Mouse (Mus musculus) E14TG2a.4 (cell line): Measurements from ENCODE around the gene Plekhh1.

Experiments used
- H3K27me3 ChIP-seq: 2 replicates; pipeline ENCODE4 v1.6.1; 2014; ENCODE audit warnings: low read length, control low read depth; ENCODE audit not compliant: insufficient read depth
- H3K36me3 ChIP-seq: 2 replicates; pipeline ENCODE4 v1.6.1; 2014; ENCODE audit warnings: low read length, control low read depth; ENCODE audit not compliant: insufficient read depth
- H3K4me1 ChIP-seq: replicated peaks from 2 replicates; pipeline ENCODE4 v1.6.1; 2014; ENCODE audit warnings: low read depth, low read length, control low read depth
- H3K4me3 ChIP-seq: replicated peaks from 2 replicates; pipeline ENCODE4 v1.5.1; 2014; ENCODE audit warnings: mild to moderate bottlenecking, low read length
- H3K9me3 ChIP-seq: 2 replicates; pipeline ENCODE4 v1.6.1; 2014; ENCODE audit warnings: low read length, control low read depth
- CTCF ChIP-seq: conservative IDR thresholded peaks from 2 replicates; pipeline ENCODE4 v1.5.1; 2014; ENCODE audit warnings: low read length
- NANOG ChIP-seq: IDR thresholded peaks from 2 replicates; pipeline ENCODE4 v1.6.1; 2014; ENCODE audit warnings: borderline replicate concordance, low read length, mixed read lengths
- POU5F1 ChIP-seq: IDR thresholded peaks from 2 replicates; pipeline ENCODE4 v1.6.1; 2014; ENCODE audit warnings: low read length, borderline replicate concordance

Gene Plekhh1

DNA sequence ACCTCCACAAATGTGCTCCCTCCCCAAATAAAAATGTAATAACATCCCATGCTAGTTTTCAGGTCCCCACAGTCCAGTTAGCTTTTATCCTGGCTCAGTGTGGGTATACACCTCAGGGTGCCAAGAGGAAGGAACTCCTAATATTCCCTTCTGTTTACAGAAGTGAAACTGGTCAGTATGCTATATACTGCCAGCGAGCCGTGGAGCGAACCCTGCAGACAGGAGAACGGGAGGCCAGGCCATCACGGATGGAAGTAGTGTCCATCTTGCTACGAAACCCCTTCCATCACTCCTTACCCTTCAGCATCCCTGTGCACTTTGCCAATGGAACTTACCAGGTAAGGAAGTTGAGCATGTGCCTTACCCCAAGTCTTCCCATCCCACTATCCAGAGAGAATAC lies 43.6 kb downstream of the Plekhh1 start:
- Histone ChIP-seq H3K27me3 (no peaks in the 10 kb centered on the region), H3K4me3 (no peak overlapping the region), H3K36me3 (peaks cover 95% of the 10 kb centered on the region), H3K4me1 (peaks cover 9% of the 10 kb centered on the region), H3K9me3 (no peaks in the 10 kb centered on the region)
- TF ChIP-seq NANOG: no peak

DNA sequence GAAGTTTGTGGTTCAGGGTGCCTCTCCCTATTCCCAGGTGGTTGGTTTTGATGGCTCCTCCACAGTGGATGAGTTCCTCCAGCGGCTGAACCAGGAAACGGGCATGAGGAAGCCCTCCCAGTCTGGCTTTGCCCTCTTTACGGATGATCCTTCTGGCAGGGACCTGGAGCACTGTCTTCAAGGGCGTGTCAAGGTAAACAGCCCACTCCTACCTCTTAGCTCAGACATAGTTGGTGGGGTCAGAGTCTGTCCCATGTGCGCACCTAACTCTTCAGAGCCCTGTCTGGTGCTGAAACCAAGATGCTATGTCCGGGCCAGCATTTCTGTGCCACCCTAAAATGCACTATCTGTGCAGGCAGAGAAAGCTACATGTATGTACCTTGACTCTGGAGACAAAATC lies 44.4 kb downstream of the Plekhh1 start:
- H3K9me3 ChIP-seq: no peaks in the 10 kb centered on the region
- TF ChIP-seq POU5F1 (no peak), CTCF (no peak), NANOG (no peak)
- H3K27me3 ChIP-seq: no peaks in the 10 kb centered on the region
- H3K4me3 ChIP-seq: no peak overlapping the region
- H3K36me3 ChIP-seq: peaks cover 95% of the 10 kb centered on the region
- H3K4me1 ChIP-seq: peaks cover 5% of the 10 kb centered on the region; the same call in 1 of the 2 replicates

GRCm38 (mm10) chr12:79089182-79089812 lies 60.3 kb downstream of the Plekhh1 start, which contains the start of gene Pigh:
Gene Pigh, minus strand, starts transcription at chr12:79089651.
- Histone ChIP-seq H3K36me3 (peaks cover 31% of the 10 kb centered on the region), H3K27me3 (no peaks in the 10 kb centered on the region), H3K4me3 (peak within 1 kb of the TSS; percentile 88), H3K4me1 (peaks cover 13% of the 10 kb centered on the region), H3K9me3 (peaks cover 5% of the 10 kb centered on the region; the same call in 1 of the 2 replicates)
- no peak for TF ChIP-seq CTCF
- TF ChIP-seq POU5F1: no peak
- no peak for TF ChIP-seq NANOG

DNA sequence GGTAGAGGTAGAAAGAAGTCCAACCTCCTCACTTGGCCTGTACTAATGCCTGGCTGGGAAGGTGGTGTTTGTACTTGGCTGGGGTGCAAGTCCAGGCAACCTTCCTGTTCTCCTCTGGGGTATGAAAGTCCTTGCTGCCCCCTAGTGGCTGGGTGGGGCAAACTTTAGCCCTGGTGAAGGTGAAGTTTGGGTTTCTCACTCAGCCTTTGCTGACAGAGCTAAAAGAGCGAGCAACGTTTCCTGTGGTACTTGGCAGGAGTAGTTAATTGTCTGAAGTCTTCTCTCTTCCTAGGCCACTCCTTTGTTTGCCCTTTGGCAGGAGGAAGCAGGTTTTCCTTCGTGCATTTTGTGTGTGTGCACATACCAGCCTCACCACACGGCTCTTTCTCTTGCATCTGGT lies 63.6 kb downstream of the Plekhh1 start:
- TF ChIP-seq CTCF (peak; percentile 61), POU5F1 (no peak)
- Histone ChIP-seq H3K4me3 (no peak overlapping the region), H3K9me3 (peaks cover 5% of the 10 kb centered on the region; the same call in 1 of the 2 replicates), H3K4me1 (peaks cover 16% of the 10 kb centered on the region), H3K27me3 (no peaks in the 10 kb centered on the region), H3K36me3 (no peaks in the 10 kb centered on the region)

DNA sequence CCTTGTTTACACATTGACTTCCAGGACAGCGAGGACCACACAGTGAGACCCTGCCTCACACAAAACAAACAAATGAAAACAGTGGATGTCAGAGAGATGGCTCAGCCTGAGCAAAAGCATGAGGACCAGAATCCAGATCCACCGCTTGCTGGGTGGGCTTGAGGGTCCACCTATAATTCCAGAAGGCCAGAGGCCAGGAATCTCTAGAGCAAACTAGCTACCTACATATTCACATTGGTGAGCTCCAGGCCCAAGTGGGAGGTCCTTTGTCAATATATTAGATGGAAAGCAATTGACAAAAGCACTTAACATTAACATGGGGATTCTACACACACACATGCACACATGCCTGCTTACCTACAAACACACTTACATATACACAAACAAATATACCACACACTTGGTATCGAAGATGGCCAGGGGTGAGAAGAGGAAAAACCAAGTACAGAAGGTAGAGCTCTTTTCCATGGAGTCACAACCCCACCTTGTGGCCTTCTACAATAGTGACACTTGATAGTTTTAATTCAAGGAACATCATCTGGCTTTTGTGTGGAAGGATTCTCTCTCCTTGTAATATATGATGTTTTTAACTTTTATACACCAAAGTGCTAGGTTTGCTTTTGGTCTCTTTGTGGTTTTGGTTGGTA lies 68.3 kb downstream of the Plekhh1 start:
- peaks cover 3% of the 10 kb centered on the region; the same call in 1 of the 2 replicates for H3K27me3 ChIP-seq
- no peaks in the 10 kb centered on the region for H3K36me3 ChIP-seq
- TF ChIP-seq NANOG (no peak), CTCF (peak; percentile 38)
- peaks cover 9% of the 10 kb centered on the region; the same call in 1 of the 2 replicates for H3K4me1 ChIP-seq
- no peak overlapping the region for H3K4me3 ChIP-seq
- H3K9me3 ChIP-seq: no peaks in the 10 kb centered on the region

GRCm38 (mm10) chr12:79103773-79104172 lies 74.8 kb downstream of the Plekhh1 start:
- H3K36me3 ChIP-seq: no peaks in the 10 kb centered on the region
- no peak for TF ChIP-seq CTCF
- H3K9me3 ChIP-seq: peaks cover under 1% of the 10 kb centered on the region; the same call in 1 of the 2 replicates
- H3K4me3 ChIP-seq: no peak overlapping the region
- peaks cover 6% of the 10 kb centered on the region; the same call in 1 of the 2 replicates for H3K4me1 ChIP-seq
- H3K27me3 ChIP-seq: peaks cover 3% of the 10 kb centered on the region; the same call in 1 of the 2 replicates

- Histone ChIP-seq H3K36me3 (no peaks in the 10 kb centered on the region), H3K27me3 (peaks cover 3% of the 10 kb centered on the region; the same call in 1 of the 2 replicates), H3K9me3 (peaks cover 8% of the 10 kb centered on the region), H3K4me1 (peaks cover 6% of the 10 kb centered on the region; the same call in 1 of the 2 replicates), H3K4me3 (no peak overlapping the region)
- TF ChIP-seq NANOG (no peak), CTCF (no peak; the same call in 1 of the 2 replicates), POU5F1 (no peak)
These were observed 75.6 kb downstream of the Plekhh1 start for GRCm38 (mm10) chr12:79104544-79104943.

GRCm38 (mm10) chr12:79105312-79105711 lies 76.3 kb downstream of the Plekhh1 start:
- Histone ChIP-seq H3K36me3 (no peaks in the 10 kb centered on the region), H3K4me3 (no peak overlapping the region), H3K9me3 (peaks cover 14% of the 10 kb centered on the region), H3K4me1 (peaks cover 5% of the 10 kb centered on the region; the same call in 1 of the 2 replicates), H3K27me3 (peaks cover 3% of the 10 kb centered on the region; the same call in 1 of the 2 replicates)
- no peak for TF ChIP-seq NANOG
- no peak for TF ChIP-seq POU5F1
- TF ChIP-seq CTCF: no peak
